Mouse (Mus musculus): ENCODE measurements around the gene Gkap1.

DNA sequence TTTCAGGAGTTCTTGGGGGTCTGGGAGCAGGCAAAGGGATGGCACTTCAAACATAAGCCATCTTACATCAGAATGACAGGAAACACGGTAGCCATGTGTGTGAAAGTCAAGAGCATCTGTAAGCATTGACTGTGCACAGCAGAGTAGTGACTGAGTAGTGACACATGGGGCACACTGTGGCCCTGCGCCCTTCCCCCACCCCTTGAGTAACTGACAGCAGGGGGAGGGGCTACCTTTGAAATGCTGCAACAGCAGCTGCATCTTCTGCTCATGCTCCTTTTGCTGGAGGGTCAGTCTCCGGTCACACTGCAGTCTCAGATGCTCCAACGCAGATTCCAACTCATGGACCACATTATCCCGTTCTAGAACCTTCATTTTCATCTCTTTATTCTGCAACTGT, 17.3 kb upstream of the Gkap1 start:
- TF ChIP-seq CTCF (IDR thresholded peaks at IDR 0.05; ENCODE audit: extremely low read depth, insufficient read depth, insufficient read length, insufficient replicate concordance) (no peak), POLR2A (IDR thresholded peaks at IDR 0.05; ENCODE audit: low read depth, low read length) (no peak)

All from spleen, adult 2 months (tissue).